Mouse (Mus musculus) lung, postnatal 14 days (tissue): Measurements from ENCODE around the gene Palm.

ENCODE experiments used
- DNase-seq: peaks from one replicate; pipeline ENCODE4 v3.0.0; 2021

Palm gene

DNA sequence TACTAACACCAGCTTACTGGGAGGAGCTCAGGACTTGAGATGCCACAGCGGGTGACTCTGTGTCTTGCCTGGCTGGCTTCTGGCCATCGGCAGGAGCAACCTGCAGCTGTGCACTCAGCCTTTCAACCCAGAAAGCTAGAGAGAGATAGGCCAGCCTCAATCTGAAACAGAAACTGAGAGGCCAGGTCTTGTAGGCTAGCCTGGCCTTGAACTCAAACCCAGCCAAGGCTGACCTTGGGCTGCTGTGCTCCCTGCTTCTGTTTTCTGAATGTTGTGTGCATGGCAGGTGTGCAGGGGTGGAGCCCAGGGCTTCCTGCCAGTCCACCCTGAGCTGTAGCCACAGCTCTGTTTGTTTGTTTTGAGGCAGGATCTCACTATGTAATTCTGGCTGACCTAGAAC is 20.2 kb upstream of the Palm start:
- DNase-seq, result no peak

DNA sequence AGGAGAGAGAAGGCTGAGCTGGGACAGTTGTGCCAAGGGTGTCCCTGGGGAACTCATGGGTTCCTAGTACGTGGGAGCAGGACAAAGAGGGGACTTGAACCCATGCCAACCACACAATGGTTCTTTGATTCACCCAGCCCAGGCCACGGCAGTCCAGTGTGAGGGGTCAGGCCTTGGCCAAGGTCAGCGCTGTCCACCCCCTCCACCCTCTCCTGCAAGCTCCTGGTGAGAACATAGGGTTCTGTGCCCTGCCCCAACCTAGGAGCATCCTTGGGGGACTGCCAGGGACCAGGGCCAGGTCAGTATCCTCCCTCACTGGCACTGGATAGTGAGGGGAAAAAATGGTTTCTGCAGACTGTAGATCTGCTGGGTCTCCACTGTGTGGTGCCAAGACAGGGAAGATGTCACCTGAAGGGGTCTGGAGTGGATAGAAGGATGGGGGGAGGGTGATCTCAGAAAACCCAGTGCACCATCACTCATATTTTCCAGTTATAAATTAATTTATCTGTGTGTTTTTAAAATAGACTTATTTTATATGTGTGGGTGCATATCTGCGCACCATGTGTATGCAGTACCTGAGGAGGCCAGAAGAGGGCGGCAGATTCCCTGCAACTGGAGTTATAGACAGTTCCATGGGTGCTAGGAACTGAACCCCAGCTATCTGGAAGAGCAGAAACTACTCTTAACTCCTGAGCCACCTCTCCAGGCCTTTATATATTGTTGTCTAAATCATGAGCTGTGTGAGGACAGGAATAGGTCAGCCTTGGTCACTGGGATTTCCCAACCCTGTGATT is 18.7 kb upstream of the Palm start:
- no peak for DNase-seq

DNA sequence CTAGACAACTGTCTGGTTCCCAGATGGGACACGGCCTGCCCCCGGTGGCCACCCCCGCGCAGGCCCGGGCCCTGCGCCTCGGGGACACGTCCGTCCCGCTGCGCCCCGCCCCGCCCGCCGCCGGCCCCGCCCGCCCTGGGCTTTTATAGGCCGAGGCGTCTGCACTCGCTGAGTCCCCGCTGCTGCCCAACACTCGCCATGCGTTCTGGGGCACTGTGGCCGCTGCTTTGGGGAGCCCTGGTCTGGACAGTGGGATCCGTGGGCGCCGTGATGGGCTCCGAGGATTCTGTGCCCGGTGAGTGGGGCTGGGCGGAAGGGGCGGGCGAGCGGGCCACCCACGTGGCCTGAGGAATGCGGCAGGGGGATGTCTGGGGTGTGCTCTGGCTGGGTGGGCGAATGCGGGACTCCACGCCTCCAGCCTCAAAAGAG is 16.3 kb upstream of the Palm start, which contains the start of gene Fstl3:
Fstl3 (plus strand) TSS at position 170 of the 429 bp plus-strand sequence.
- DNase-seq, result peak; percentile 57

DNA sequence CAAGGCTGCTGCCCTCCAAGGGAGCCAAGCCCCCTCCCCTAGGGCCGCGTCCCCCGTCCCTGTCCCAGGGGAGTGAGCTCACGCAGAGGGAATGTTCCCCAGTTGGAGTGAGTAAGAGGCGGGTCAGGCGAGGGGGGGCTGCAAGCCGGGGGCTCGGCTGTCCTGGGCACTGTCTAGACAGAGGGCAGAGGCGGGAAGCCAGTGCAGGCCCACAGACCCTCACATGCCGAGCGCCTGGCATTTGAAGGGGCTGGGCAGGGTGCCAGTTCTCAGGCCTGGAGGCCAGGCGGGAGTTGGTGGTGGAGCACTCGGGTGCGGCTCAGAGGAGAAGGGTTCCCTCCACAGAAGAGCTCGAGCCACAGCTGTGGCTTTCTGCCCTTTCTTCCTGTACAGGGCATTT is 15.4 kb upstream of the Palm start:
- DNase-seq, result peak; percentile 70

DNA sequence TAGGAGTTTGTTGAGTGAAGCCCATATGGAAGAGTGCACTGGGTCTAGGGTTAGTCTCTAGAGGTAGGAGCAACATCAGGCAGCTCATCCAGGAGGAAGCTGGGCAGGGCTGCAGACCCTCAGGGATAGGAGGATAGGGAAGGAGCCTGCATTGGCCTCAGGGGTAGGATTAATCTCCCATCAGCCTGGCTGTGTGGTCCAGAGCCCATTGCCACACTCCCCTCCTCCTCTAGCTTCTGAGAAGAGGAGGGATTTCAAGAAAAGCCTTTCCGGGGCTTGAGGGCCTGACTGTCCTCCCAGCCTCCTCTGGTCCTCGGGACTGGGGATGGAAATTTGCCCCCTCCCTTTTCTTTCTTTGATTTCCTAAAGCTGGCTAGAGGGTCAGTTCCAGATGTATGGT is 14.2 kb upstream of the Palm start:
- DNase-seq, result no peak

DNA sequence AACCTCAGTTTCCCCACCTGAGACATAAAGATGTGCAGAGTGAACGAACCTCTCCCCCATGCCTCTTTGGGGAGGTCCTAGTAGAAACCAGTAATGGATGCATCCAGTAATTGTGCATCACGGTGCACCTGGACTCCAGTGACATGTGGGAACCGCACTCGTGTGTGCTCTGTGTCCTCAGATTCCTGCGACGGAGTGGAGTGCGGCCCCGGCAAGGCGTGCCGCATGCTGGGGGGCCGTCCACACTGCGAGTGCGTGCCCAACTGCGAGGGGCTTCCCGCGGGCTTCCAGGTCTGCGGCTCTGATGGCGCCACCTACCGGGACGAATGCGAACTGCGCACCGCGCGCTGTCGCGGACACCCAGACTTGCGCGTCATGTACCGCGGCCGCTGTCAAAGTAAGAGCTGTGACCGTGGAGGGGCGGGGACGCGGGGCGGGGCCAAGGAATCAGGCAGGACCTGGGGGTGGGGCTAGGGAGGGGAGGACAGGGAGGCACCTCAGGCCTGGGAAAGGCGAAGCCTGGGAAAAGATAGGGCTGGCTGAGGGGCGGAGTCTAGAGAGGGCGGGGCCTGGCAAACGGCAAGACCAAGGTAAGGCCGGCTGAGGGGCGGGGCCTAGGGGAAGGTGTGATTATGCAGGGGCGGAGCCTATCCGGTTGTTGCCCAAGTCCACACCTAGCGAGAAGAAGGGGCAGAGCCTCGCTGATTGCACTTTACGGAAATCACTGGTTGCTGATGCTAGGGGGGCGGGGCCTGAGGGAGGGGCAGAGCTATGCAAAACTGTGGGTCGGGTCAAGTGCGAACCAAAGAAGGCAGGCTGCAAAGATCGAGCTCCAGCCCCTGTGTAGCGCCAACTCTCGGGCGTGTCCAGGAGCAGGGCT is 13.3 kb upstream of the Palm start:
- peak; percentile 96 for DNase-seq

DNA sequence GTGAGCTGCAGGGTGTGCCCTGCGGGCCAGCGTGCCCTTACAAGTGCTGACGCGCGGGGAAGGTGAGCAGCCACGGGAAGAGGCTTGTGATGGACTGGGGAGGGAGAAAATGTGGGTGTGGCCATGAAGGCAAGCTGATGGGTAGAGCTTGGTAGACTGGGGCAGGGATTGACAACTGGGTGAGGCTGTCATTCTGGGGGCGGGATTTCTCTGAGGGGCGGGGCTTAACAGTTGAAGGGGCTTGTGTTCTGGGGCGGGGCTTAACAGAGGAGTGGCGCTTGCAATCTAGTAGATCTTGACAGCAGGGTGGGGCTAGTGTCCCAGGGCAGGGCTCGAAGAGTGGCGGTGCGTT is 12.7 kb upstream of the Palm start:
- peak; percentile 70 for DNase-seq

DNA sequence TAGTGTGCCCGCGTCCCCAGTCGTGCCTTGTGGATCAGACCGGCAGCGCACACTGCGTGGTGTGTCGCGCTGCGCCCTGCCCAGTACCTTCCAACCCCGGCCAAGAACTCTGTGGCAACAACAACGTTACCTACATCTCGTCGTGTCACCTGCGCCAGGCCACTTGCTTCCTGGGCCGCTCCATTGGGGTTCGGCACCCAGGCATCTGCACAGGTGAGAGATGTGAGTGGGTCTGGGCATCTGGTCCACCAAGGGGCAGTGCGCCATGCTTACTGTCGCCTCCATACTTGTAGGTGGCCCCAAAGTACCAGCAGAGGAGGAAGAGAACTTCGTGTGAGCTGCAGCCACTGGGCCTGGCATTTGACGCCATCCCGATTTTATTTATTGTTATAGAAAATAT is 12.2 kb upstream of the Palm start:
- DNase-seq, result no peak

DNA sequence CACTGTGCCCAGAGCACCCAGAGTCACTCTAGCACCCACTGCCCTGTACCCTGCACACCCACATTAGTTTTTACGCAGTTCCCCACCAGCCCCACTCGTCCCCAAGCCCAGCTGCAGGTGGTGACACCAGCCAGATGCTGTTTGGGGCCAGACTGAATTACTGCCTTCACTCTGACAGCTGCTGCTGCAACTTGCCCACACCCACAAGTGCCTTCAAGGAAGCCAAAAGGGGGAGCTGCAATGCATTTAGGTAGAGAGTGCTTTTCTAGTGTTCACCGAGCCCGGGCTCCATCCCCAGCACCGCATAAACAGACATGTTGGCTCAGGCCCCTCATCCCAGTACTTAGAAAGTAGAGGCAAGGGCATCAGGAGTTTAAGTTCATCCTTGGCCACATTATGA is 11.4 kb upstream of the Palm start:
- no peak for DNase-seq

DNA sequence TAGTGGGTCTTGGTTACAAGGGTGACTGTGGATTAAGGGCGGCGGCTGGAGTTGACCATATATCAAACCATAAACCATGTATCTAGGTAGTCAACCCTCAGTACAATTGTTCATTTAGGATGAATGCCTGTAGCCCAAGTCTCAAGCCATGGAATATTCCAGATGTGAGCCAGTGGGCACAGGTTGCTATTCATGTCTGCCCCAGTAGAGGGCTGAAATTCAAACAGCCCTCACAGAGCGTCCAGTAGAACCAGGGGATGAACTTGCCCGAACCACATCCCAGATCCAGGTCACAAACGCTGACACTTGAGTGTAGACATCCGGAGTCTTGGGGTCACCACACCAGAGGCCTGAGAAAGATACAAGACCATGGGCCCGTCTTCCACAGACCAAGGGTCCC is 10.3 kb upstream of the Palm start:
- no peak for DNase-seq

DNA sequence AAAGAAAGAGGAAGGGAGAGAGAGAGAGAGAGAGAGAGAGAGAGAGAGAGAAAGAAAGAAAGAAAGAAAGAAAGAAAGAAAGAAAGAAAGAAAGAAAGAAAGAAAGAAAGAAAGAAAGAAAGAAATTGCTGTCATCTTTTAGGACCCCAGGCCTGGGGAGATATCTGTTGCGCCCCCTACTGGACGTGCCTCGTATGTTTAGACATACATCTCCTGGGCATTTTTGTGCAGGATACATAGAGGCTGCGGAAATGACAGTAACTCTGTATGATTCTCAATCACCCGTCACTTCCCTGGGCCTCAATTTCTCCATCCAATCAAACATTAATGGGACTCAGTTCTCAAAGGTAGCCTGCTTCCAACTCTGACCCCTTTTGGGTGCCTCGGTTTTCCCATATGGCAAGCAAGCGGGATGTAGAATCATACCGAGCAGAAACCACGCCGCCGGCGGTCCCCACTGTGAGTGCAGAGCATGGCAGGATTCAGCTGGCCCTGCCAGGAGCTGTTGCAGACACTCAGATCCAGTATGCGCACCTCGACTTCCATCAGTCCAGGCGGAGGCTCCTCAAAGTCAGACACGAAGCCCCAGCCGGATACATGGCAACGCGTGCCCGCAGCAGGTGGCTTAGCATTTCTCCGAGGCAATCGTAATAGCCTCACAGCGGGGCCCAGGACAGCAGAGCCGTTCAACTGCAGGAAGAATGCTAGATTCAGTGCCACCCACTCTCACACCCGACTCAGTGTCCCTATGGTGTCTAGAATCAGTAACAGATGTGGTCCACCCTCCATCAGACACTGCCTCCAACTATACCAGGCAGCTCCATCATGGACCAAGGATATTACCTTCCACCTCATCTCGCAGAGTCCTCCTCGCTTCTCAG is 9.2 kb upstream of the Palm start:
- peak; percentile 65 for DNase-seq

DNA sequence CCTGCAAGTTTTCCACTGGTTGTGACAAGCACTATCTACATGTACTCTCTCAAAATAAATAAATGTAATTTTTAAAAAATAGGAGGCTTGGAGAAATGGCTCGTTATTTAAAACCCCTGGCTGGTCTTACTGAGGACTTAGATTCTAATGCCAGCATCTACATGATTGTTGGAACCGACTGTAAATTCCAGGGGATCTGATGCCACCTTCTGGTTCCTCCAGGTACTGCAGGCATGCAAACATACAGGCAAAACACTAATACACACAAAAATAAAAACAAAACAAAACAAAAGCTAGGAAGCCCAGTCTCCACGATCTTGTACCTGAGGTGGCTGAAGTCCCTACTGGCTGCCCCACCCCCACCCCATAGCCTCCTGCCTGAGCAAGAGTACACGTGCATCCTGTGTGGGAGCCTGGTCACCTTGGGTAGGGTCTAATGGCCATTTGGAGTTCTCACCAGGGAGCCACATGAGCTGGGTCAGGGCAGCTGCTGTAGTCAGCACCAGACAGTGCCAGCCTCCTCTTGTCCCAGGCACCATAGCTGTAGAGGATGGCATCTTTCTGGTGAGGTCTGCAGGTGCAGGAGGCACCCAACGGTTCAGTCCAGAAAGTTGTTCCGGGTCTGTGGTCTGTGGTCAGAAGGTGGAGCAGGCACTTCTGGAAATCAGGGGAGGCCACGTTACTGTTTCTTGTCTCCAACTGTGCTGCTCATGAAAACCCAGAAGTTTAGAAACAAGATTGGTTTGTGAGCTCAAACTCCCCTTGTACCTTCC is 4.8 kb upstream of the Palm start:
- peak; percentile 88 for DNase-seq

DNA sequence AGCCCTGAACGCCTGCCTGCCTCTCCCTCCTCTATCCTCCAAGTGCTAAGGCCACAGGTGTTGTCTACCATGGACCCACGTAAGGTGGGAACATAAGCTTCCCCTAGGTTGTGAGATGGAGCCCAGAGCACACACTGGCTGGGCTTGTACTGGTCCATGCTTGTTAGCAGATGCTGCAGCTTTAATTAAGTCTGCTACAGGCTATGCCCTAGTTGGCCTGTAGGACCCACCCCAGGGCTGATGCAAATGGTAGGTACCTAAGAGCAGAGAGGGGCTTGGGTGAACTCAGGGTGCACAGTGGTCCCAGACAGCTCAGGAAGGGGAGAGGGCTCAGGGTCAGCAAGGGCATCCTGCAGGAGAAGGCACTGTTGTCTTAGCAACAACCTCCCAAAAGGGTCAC is 3.8 kb upstream of the Palm start:
- no peak for DNase-seq

DNA sequence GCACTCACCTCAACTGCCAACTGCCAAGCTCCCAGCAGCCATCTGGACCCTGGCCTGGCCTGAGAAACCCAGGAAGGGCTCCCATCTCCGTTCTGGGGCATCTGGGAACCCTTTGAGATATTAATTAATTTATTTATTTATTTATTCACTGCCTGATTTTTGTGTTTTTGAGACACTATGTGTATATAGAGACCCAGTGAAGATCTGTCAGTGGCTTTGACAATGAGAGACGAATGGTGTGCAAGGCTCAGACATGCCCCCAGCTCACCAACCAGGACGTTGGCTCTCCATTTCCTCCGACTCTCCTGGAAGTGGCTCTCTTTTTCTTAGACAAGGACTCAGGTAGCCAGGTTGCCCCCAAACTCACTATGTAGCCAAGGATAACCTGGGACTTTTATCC is 2.5 kb upstream of the Palm start, which contains the start of gene Prss57:
Prss57 (minus strand) TSS at position 101 of the 400 bp plus-strand sequence.
- DNase-seq, result no peak

DNA sequence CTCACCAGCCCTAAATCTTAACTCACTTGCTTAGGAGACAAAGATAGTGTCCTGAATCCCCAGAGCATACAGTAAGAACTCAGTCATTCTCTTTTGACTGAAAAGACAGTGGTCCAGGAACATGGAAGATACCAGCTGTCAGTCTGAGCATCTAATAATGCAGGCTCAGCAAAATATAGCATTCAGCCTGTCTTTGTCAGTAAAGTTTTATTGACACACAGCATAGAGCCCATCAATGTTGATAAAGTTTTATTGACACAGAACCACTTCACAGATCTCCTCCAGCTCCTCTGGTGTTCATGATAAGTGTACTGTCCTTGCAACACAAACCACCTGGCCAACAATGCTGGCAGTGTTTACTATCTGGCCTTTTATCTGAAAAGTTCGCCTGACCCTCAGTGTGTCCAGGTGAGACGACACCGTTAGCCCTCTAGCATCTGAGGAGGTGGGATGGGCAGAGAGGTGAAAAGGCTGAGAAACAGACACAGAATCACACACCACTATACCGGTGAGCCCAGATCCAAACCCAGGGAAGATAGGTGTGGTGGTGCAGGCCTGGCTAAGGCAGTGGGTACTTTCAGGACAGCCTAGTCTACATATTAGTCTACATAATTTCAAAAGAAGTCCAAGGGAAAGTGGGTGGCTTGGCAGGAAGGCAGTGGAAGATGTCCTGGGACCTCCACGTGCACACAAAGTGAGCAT is 882 bp upstream of the Palm start:
- DNase-seq, result no peak

DNA sequence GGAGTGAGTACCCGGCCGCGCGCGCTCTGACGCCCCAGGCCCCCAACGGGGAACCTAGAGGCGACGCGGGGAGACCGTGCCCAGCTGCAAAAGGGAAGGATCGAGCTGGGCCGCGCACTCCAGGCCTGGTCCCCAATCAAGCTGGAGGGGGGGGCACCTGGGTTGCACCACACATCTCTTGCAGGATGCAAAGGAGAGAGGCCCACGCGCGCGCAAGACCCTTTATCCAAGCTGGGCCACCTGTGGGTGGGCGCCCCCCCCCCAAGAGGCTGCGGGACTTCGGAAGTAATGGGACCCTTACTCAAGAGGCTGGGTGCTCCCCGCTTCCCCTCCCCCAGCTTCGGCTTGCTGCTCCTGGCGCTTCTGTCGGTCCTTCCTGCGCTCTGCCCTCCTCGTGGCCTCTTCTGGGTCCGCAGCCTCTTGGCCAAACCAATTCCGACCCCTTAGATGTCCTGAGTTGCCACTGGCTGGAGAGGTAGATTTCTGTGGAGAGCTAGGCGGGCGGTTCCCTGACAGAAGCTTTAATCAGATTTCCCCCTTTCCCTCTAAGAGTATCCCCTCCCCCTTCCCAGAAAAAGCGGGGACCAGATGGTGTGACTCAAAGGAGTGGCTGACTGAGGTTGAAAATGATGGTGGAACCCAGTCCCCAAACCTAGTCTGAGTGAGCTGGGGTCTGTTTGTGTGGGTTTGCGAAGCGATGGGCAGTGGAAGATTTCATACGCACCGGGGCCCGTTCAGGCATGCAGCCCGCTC is 542 bp downstream of the Palm start:
- no peak for DNase-seq

DNA sequence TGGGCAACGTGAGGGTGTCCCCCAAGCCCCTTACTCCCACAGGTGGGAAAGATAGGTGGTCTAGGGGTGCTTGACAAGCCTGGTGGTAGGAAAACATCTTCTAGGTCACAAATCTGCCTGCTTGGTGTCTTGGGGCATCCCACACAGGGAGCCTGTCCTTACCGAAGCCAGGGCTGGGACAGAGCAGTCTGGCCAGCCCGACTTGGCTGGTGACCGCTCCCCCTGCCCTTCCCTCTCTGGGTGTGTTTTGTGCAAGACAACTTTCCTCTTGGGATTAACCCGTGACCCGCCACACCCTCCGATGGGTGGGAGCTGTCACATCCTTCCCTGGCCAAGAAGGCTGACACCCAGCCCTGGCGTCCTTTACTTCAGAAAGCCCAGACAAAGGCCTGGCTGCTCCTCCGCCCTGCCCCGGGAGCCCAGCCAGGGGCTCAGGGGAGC is 1.1 kb downstream of the Palm start:
- DNase-seq, result peak; percentile 79

DNA sequence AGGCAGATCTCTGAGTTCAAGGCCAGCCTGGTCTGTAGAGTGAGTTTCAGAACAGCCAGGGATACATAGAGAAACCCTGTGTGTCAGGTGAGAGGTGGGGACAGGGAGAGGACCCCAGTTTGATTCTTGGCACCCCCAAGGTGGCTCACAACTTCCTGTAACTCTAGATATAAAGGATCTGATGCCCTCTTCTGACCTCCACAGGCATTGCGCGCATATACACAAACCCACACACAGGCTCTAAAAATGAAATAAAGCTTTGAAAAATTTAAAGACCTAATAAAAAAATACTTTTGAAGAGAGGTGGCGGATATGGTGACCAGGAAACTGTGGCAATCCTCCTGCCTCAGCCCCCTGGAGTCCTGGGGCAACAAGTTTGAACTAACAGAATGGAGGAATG is 2.5 kb downstream of the Palm start:
- DNase-seq, result no peak

DNA sequence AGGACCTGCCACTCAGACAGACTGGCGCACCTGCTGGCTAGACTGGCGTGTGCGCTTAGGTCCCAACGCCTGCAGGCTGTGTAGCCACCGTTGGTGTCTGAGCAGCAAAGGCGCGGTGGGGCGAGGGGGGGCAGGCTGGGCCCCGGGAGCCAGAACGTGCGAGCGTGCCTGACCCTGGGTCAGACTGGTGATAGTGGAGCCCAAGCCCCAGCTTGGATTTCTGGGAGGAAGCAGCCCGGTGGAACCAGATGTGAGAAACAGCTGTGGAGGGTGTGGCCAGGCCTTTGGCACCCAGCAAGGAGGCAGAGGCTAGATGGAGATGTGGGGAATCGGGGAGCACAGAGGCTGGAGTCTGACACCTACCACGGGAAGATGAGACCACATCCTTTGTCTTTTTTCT is 4.0 kb downstream of the Palm start:
- no peak for DNase-seq

DNA sequence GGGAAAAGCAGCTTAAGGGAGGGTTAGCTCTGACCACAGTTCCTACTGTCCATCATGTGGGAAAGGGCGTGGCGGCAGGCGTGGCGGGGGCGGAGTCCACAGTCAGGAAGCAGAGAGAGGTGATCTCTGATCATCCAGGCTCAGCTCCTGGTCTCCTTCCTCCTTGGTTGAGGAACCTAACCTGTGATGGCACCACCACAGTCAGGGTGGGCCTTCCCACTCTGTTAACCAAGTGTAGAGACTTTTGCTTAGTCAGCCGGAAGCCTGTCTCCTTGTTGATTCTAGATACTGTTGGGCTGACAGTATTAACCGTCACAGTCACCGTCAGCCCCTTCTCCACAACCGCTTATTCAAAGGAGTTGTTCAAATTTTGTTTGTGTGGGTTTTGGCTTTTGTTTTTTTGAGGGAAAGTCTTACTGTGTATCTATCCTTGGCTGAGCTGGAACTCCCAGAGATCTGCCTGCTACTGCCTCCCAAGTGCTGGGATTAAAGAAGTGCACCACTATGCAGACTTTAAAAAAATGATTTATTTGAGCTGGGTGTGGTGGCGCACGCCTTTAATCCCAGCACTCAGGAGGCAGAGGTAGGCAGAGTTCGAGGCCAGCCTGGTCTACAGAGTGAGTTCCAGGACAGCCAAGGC is 5.0 kb downstream of the Palm start:
- no peak for DNase-seq
